Mouse (Mus musculus) MN1 (cell line): ENCODE data around the gene Gm20458.
A peak's percentile ranks its signal among the peaks of the same experiment; 100 is the strongest.

Experiments
- DNase-seq: peaks from one replicate; pipeline ENCODE4 v3.0.0-alpha.2; 2016; ENCODE audit warnings: low spot score

Gm20458 gene

GRCm38 (mm10) chr2:164504919-164505318 lies 44.2 kb downstream of the Gm20458 start:
- DNase-seq, result no peak

GRCm38 (mm10) chr2:164505619-164506347 lies 45.0 kb downstream of the Gm20458 start:
- DNase-seq, result no peak

- DNase-seq, result no peak
These were observed 47.0 kb downstream of the Gm20458 start for GRCm38 (mm10) chr2:164507811-164508210.

- DNase-seq, result no peak
These were observed 49.9 kb downstream of the Gm20458 start for GRCm38 (mm10) chr2:164510621-164511190.

- no peak for DNase-seq
These were observed 51.5 kb downstream of the Gm20458 start for GRCm38 (mm10) chr2:164512121-164512909.

GRCm38 (mm10) chr2:164513389-164513788 lies 52.6 kb downstream of the Gm20458 start:
- DNase-seq, result no peak

- no peak for DNase-seq
These were observed 54.1 kb downstream of the Gm20458 start for GRCm38 (mm10) chr2:164514916-164515315.

GRCm38 (mm10) chr2:164515897-164516296 lies 55.1 kb downstream of the Gm20458 start:
- peak; percentile 78 for DNase-seq

- DNase-seq, result no peak
These were observed 55.8 kb downstream of the Gm20458 start for GRCm38 (mm10) chr2:164516592-164516991.

GRCm38 (mm10) chr2:164517485-164518221 lies 56.9 kb downstream of the Gm20458 start:
- DNase-seq, result peak; percentile 59

- DNase-seq, result peak; percentile 84
These were observed 57.8 kb downstream of the Gm20458 start for GRCm38 (mm10) chr2:164518266-164519170.

- no peak for DNase-seq
These were observed 58.4 kb downstream of the Gm20458 start for GRCm38 (mm10) chr2:164519171-164519526.

GRCm38 (mm10) chr2:164520782-164521181 lies 60.0 kb downstream of the Gm20458 start:
- DNase-seq, result peak; percentile 62

GRCm38 (mm10) chr2:164521841-164522240 lies 61.1 kb downstream of the Gm20458 start:
- DNase-seq, result no peak

GRCm38 (mm10) chr2:164522280-164522679 lies 61.5 kb downstream of the Gm20458 start:
- no peak for DNase-seq

- DNase-seq, result no peak
These were observed 62.6 kb downstream of the Gm20458 start for GRCm38 (mm10) chr2:164523301-164523773.

GRCm38 (mm10) chr2:164528557-164528956 lies 67.8 kb downstream of the Gm20458 start:
- no peak for DNase-seq

- DNase-seq, result peak; percentile 78
These were observed 70.4 kb downstream of the Gm20458 start for GRCm38 (mm10) chr2:164531169-164531568.

GRCm38 (mm10) chr2:164534315-164534714 lies 73.5 kb downstream of the Gm20458 start:
- DNase-seq, result no peak

GRCm38 (mm10) chr2:164537003-164537402 lies 76.2 kb downstream of the Gm20458 start:
- DNase-seq, result no peak
